Mouse (Mus musculus) liver, embryonic 12.5 days (tissue): ENCODE measurements around the gene Sv2a. TPM values are rescaled to one million over a fixed set of nuclear protein-coding genes. Genes with fewer than 3 reads are reported as not detected.

Experiments
- ATAC-seq: fragments of 200-750 bp; cut with Nextera tagmentation; 2 replicates; pipeline ENCODE4 v1.8.0; 2017; ENCODE audit warnings: moderate number of reproducible peaks, mild to moderate bottlenecking, moderate library complexity
- H3K27ac ChIP-seq: fragments of 300-500 bp; sonication (generic); 2 replicates; pipeline ENCODE4 v1.5.1; 2016; ENCODE audit warnings: mild to moderate bottlenecking
- H3K27me3 ChIP-seq: fragments of 300-500 bp; sonication (generic); replicated peaks from 2 replicates; pipeline ENCODE4 v1.6.1; 2016; ENCODE audit warnings: mild to moderate bottlenecking, moderate library complexity
- H3K36me3 ChIP-seq: fragments of 300-500 bp; sonication (generic); 2 replicates; pipeline ENCODE4 v1.6.1; 2016; ENCODE audit warnings: mild to moderate bottlenecking, moderate library complexity
- H3K4me1 ChIP-seq: fragments of 300-500 bp; sonication (generic); 2 replicates; pipeline ENCODE4 v1.6.1; 2016
- H3K4me2 ChIP-seq: fragments of 300-500 bp; sonication (generic); 2 replicates; pipeline ENCODE4 v1.6.1; 2016; ENCODE audit warnings: mild to moderate bottlenecking, moderate library complexity
- H3K4me3 ChIP-seq: fragments of 300-500 bp; sonication (generic); 2 replicates; pipeline ENCODE4 v1.5.1; 2016; ENCODE audit warnings: mild to moderate bottlenecking, moderate library complexity
- H3K9ac ChIP-seq: fragments of 300-500 bp; sonication (generic); 2 replicates; pipeline ENCODE4 v1.6.1; 2016; ENCODE audit warnings: mild to moderate bottlenecking, moderate library complexity
- H3K9me3 ChIP-seq: fragments of 300-500 bp; sonication (generic); replicated peaks from 2 replicates; pipeline ENCODE4 v1.6.1; 2016; ENCODE audit warnings: mild to moderate bottlenecking, moderate library complexity
- WGBS: fragments of 180-500 bp; shearing (Covaris S2); methylation state at CpG from one replicate; pipeline ENCODE4 v1.1.7; 2016; ENCODE audit not compliant: insufficient replicate concordance; 5-methylcytosine and 5-hydroxymethylcytosine counted together
- polyA plus RNA-seq: library from polyadenylated mRNA; unstranded; fragments of >200 nt; fragmentation: Nextera tagmentation; extraction: Ambion mirVana; gene quantifications from 2 replicates; pipeline ENCODE4 v1.2.1, GENCODE M21; 2016

Sv2a gene
- polyA plus RNA-seq: 1.1 and 1.4 TPM in 2 replicates

- H3K27me3 ChIP-seq: peaks cover 40% of the 10 kb centered on the region
- peak within 1 kb of the TSS; percentile 52 for H3K4me3 ChIP-seq
- 3% methylated on average over 15 of the region's 23 CpGs for WGBS
- no peak for ATAC-seq
- peaks cover 28% of the 10 kb centered on the region for H3K36me3 ChIP-seq
- H3K9me3 ChIP-seq: no peaks in the 10 kb centered on the region
- peaks cover 33% of the 10 kb centered on the region for H3K4me1 ChIP-seq
- peak within 1 kb of the TSS; percentile 76 for H3K4me2 ChIP-seq
- H3K27ac ChIP-seq: no peak within 1 kb of the TSS
- H3K9ac ChIP-seq: peak within 1 kb of the TSS; percentile 61
Observed at GRCm38 (mm10) chr3:96180727-96181477, at the start of gene Sv2a. Sv2a (plus strand) TSS chr3:96181151.

- WGBS: 78% methylated on average over 3 of the region's 3 CpGs
- peaks cover 10% of the 10 kb centered on the region; the same call in 1 of the 2 replicates for H3K4me1 ChIP-seq
- no peak for ATAC-seq
- no peak overlapping the region for H3K27ac ChIP-seq
- no peaks in the 10 kb centered on the region for H3K27me3 ChIP-seq
- no peak overlapping the region for H3K4me3 ChIP-seq
- no peak overlapping the region for H3K4me2 ChIP-seq
- H3K9ac ChIP-seq: no peak overlapping the region
- H3K36me3 ChIP-seq: peaks cover 12% of the 10 kb centered on the region
- no peaks in the 10 kb centered on the region for H3K9me3 ChIP-seq
Observed at GRCm38 (mm10) chr3:96132478-96132877, 48.5 kb upstream of the Sv2a start.

- WGBS: 78% methylated on average over 11 of the region's 11 CpGs
- no peak for ATAC-seq
- no peak overlapping the region for H3K4me3 ChIP-seq
- no peak overlapping the region for H3K4me2 ChIP-seq
- H3K27ac ChIP-seq: no peak overlapping the region
- no peaks in the 10 kb centered on the region for H3K9me3 ChIP-seq
- H3K36me3 ChIP-seq: peaks cover 16% of the 10 kb centered on the region
- no peaks in the 10 kb centered on the region for H3K27me3 ChIP-seq
- H3K9ac ChIP-seq: no peak overlapping the region
- peaks cover 10% of the 10 kb centered on the region; the same call in 1 of the 2 replicates for H3K4me1 ChIP-seq
Observed at GRCm38 (mm10) chr3:96133327-96133905, 47.5 kb upstream of the Sv2a start.

GRCm38 (mm10) chr3:96135011-96135410, 45.9 kb upstream of the Sv2a start:
- no peak overlapping the region for H3K27ac ChIP-seq
- no peak overlapping the region for H3K4me2 ChIP-seq
- ATAC-seq: no peak
- no peaks in the 10 kb centered on the region for H3K27me3 ChIP-seq
- WGBS: 77% methylated on average over 3 of the region's 3 CpGs
- H3K36me3 ChIP-seq: peaks cover 14% of the 10 kb centered on the region
- H3K9me3 ChIP-seq: no peaks in the 10 kb centered on the region
- H3K4me1 ChIP-seq: 0 out of 2 replicates have a peak, but pooled peaks cover under 1% of the 10 kb centered on the region
- H3K9ac ChIP-seq: no peak overlapping the region
- H3K4me3 ChIP-seq: no peak overlapping the region

GRCm38 (mm10) chr3:96147950-96148349, 33.0 kb upstream of the Sv2a start:
- ATAC-seq: no peak
- 11% methylated on average over 5 of the region's 5 CpGs for WGBS
- H3K4me3 ChIP-seq: no peak overlapping the region
- peaks cover 69% of the 10 kb centered on the region for H3K36me3 ChIP-seq
- H3K9ac ChIP-seq: no peak overlapping the region
- H3K27me3 ChIP-seq: no peaks in the 10 kb centered on the region
- no peak overlapping the region for H3K27ac ChIP-seq
- peaks cover 5% of the 10 kb centered on the region for H3K4me1 ChIP-seq
- H3K9me3 ChIP-seq: no peaks in the 10 kb centered on the region
- no peak overlapping the region for H3K4me2 ChIP-seq

GRCm38 (mm10) chr3:96151836-96152235, 29.1 kb upstream of the Sv2a start:
- H3K27ac ChIP-seq: no peak overlapping the region
- H3K36me3 ChIP-seq: peaks cover 68% of the 10 kb centered on the region
- no peak overlapping the region for H3K4me2 ChIP-seq
- 64% methylated on average over 7 of the region's 7 CpGs for WGBS
- H3K9ac ChIP-seq: no peak overlapping the region
- H3K4me1 ChIP-seq: peaks cover 5% of the 10 kb centered on the region
- H3K9me3 ChIP-seq: no peaks in the 10 kb centered on the region
- no peak for ATAC-seq
- no peak overlapping the region for H3K4me3 ChIP-seq
- no peaks in the 10 kb centered on the region for H3K27me3 ChIP-seq

- no peaks in the 10 kb centered on the region for H3K9me3 ChIP-seq
- no peak for ATAC-seq
- H3K4me3 ChIP-seq: no peak overlapping the region
- peaks cover 63% of the 10 kb centered on the region for H3K36me3 ChIP-seq
- no peaks in the 10 kb centered on the region for H3K27me3 ChIP-seq
- 90% methylated on average over 5 of the region's 5 CpGs for WGBS
- peaks cover 5% of the 10 kb centered on the region for H3K4me1 ChIP-seq
- H3K4me2 ChIP-seq: no peak overlapping the region
- H3K9ac ChIP-seq: no peak overlapping the region
- no peak overlapping the region for H3K27ac ChIP-seq
Observed at GRCm38 (mm10) chr3:96152611-96153010, 28.3 kb upstream of the Sv2a start.

GRCm38 (mm10) chr3:96155501-96155900, 25.4 kb upstream of the Sv2a start:
- H3K4me3 ChIP-seq: no peak overlapping the region
- no peak for ATAC-seq
- no peaks in the 10 kb centered on the region for H3K9me3 ChIP-seq
- H3K36me3 ChIP-seq: peaks cover 56% of the 10 kb centered on the region
- H3K27ac ChIP-seq: no peak overlapping the region
- peaks cover 9% of the 10 kb centered on the region for H3K4me1 ChIP-seq
- no peak overlapping the region for H3K9ac ChIP-seq
- H3K27me3 ChIP-seq: peaks cover 13% of the 10 kb centered on the region
- H3K4me2 ChIP-seq: no peak overlapping the region
- WGBS: 87% methylated on average over 8 of the region's 8 CpGs

GRCm38 (mm10) chr3:96159820-96160219, 21.1 kb upstream of the Sv2a start:
- peaks cover 13% of the 10 kb centered on the region for H3K36me3 ChIP-seq
- H3K27ac ChIP-seq: peak overlapping the region; percentile 64; the same call in 1 of the 2 replicates
- ATAC-seq: no peak
- H3K4me3 ChIP-seq: no peak overlapping the region
- no peak overlapping the region for H3K9ac ChIP-seq
- peaks cover 56% of the 10 kb centered on the region for H3K27me3 ChIP-seq
- H3K9me3 ChIP-seq: no peaks in the 10 kb centered on the region
- H3K4me1 ChIP-seq: peaks cover 16% of the 10 kb centered on the region
- 67% methylated on average over 4 of the region's 4 CpGs for WGBS
- H3K4me2 ChIP-seq: no peak overlapping the region

- H3K9ac ChIP-seq: no peak overlapping the region
- H3K27me3 ChIP-seq: peaks cover 59% of the 10 kb centered on the region
- no peak for ATAC-seq
- H3K4me2 ChIP-seq: peak overlapping the region; percentile 59; the same call in 1 of the 2 replicates
- H3K27ac ChIP-seq: peak overlapping the region; percentile 64
- peaks cover 8% of the 10 kb centered on the region for H3K36me3 ChIP-seq
- WGBS: 46% methylated on average over 4 of the region's 4 CpGs
- H3K4me3 ChIP-seq: no peak overlapping the region
- H3K9me3 ChIP-seq: no peaks in the 10 kb centered on the region
- peaks cover 16% of the 10 kb centered on the region for H3K4me1 ChIP-seq
Observed at GRCm38 (mm10) chr3:96160222-96160802, 20.6 kb upstream of the Sv2a start.

- Histone ChIP-seq H3K4me3 (peak overlapping the region; percentile 42), H3K9ac (peak overlapping the region; percentile 47; the same call in 1 of the 2 replicates), H3K4me1 (peaks cover 16% of the 10 kb centered on the region), H3K36me3 (peaks cover 1% of the 10 kb centered on the region), H3K4me2 (peak overlapping the region; percentile 59), H3K27me3 (peaks cover 59% of the 10 kb centered on the region), H3K9me3 (no peaks in the 10 kb centered on the region), H3K27ac (peak overlapping the region; percentile 64)
- 0 out of 2 replicates have a peak, but pooled peaks have one; percentile 50 for ATAC-seq
- 4% methylated on average over 12 of the region's 12 CpGs for WGBS
Observed at GRCm38 (mm10) chr3:96160803-96161516, 20.0 kb upstream of the Sv2a start.
